Mouse (Mus musculus) 416B (cell line): ENCODE data around the gene Grap2.

ENCODE experiments used
- DNase-seq: peaks from one replicate; pipeline ENCODE4 v3.0.0; 2011; ENCODE audit warnings: low read depth

The Grap2 gene

GRCm38 (mm10) chr15:80572291-80572690, at the start of gene Grap2:
Gene Grap2, plus strand, starts transcription at chr15:80572594.
- peak; percentile 74 for DNase-seq

- no peak for DNase-seq
Measured at GRCm38 (mm10) chr15:80529955-80530869, 42.2 kb upstream of the Grap2 start.

GRCm38 (mm10) chr15:80531026-80531425, 41.4 kb upstream of the Grap2 start:
- no peak for DNase-seq

DNA sequence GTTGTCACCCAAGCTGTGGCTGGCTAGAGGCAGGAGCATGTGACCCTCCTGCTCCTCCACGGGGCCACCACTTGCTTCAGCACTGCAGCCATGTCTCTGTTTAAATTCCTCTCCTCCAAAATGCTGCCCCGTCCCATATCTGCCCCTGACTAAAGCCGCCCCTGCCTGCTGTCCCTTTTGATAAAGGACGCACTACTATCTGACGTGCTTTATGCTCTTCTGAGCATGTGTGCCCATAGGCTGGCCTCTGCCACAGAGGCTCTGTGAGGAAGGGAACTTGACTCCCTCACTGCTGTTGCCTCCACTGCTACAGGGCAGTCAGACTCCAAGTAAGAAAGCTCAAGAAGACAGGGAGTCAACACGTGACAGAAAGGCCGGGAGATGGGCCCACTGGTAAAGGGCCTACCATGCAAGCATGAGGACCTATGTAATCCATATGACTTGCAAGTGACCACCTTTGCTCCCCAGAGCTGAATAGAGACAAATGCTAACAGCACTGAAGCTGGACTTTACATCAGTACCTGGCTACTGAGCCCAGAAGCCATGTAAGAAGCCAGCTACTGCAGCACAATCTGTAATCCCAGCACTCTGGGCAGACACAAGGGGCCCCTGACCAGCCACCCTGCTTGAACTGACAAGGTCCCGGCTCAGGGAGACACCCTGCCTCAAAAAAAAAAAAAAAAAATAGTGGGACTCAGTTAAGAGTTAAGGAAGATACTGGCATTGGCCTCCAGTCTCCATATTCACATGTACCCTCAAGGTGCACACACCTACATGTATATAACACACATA, 39.9 kb upstream of the Grap2 start:
- DNase-seq = no peak

GRCm38 (mm10) chr15:80533274-80533673, 39.1 kb upstream of the Grap2 start:
- no peak for DNase-seq

DNA sequence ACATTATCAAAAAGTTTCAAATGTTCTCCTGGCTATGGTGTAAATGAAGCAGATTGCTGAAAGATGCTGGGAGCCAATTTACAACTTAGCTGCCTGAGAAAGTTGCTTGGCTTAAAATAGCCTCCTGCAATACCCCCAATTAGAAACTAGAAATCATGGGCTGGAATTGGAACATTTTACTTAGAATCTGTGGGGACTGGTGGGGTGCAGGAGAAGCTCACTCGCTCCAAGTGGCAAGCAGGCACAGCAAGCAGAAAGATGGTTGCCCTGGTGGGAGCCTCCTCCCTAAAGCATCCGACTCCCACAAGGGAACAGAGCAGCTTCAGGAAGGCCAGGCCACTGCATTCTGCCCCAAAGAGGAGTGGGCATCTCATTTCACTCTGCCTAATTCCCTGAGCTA, 36.3 kb upstream of the Grap2 start:
- no peak for DNase-seq

- no peak for DNase-seq
Measured at GRCm38 (mm10) chr15:80538075-80538474, 34.3 kb upstream of the Grap2 start.

DNA sequence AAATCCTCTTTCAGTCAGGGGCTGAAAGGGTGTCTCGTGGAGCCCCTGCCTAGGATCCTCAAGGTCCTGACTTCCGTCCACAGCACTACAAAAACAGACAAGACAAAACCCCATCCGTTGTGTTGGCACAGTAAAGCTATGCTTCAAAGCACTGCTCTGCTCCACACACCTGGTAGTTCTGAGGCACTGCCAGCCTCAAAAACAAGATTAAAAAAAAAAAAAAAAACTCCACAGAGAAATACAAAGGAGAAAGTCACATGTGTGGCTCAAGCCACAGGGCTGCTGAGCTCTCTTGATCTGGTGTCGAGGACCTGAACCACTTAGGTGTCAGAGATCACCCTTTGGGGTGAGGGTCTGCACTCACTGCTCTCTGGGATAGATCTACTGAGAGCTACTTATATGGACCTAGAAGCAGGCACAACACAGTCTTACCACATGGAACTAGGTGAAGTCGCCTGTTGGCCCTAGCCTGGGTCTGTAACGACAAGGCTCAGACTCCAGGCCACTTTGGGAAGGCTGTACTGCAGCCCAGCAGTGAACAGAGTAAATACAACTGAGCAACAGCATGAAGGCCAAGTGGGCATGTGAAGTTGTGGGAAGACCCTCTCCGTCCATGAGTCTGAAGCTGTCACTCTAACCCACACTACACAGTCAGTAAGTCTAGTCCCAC, 33.6 kb upstream of the Grap2 start:
- DNase-seq = no peak

DNA sequence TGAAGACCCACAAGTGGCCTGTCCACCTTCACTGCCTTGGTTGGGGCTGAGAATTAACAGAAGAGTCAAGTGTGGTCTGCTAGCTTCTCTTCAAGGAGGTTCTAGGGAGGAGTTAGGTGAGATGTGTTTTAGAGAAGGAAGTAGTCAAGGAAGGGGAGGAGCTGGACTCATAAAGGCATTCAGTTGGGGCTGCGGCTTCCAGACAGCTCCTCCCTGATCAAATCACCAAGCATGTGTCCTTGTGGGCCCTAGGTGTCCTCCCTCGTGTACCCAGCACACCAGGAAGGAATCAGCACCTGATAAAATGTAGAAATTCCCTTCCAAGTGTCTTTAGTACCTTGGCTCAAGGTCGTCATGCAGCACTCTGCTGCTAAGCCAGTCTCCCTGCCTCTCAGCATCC, 28.3 kb upstream of the Grap2 start:
- DNase-seq = peak; percentile 46

DNA sequence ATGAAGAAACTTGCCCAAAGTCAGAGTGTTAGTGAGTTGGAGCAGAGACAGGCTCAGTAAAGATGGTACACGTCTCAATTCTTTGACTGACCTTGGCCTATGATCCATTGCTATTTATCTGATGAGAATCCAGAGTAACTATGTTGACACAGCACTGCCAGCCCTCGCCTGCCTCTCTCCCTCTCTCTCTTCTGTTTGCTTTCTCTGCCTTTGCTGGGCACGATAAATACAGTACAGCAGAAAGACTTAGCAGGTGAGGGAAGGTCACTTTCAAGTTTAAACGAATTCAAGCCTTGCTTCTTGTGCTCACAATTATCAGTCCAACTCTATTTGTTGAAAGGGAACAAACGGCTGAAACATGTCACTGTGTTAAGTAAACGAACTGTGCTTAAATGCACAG, 27.0 kb upstream of the Grap2 start:
- no peak for DNase-seq

DNA sequence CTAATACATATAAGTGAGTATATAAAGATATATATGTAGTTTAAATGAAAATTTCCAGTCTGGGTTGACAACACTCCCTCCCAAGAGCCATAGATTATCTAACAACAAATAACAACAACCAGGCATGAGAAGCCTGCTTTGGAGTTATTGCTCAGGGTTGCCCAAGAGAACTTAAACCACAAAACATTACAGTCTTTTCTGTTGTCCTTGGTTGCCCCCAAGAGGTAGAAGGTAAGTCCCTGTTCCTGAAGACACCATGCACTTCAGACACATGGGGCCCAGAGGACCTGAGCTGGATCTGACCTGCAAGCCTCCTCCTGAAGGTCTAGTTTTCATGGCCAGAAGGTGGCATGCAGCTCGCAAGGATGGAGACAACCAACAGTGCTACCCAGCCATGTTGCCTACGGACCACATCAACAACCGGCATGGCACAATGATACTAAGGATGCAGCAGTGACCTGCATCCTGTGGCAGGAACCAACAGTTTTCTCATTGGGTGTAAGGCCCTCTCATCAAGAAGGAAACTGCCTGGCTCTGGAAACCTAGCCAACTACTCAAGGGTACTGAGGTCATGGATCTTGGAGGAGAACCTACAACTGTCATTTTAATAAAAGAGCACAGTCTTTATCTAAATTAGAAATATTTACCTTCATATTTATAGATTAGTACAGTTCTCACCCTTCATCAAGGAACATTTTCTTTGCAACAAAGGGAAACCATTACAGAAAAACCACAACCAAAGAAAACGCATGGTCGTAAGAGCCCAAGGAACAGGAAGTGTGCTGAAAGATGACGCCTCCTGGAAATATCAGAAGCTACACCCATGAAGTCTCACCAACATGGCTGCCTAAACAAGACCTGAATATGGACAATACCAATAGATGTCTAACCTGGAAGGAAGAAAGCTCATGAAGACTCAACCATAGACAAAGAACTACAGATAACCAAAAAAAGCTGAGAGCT, 17.3 kb upstream of the Grap2 start:
- peak; percentile 68 for DNase-seq

DNA sequence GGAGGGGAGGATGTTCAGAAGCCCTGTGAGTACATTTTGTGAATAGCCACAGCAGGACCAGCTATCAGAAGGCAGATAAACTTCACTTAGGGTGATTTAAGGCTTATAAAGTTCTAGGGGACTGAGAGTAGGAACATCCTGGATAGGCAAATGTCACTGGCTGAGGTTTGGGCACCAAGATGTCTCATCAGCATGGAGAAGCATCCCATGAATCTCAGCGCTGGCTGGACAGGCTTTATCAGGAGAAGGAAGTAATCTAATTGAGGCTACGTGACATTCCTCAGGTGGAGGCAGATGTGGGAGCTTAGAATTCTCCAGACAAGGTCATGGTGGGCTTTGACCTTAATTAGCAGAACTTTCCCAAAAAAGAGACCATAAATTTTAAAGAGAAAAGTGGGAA, 16.4 kb upstream of the Grap2 start:
- no peak for DNase-seq

GRCm38 (mm10) chr15:80557745-80558144, 14.6 kb upstream of the Grap2 start:
- peak; percentile 23 for DNase-seq

DNA sequence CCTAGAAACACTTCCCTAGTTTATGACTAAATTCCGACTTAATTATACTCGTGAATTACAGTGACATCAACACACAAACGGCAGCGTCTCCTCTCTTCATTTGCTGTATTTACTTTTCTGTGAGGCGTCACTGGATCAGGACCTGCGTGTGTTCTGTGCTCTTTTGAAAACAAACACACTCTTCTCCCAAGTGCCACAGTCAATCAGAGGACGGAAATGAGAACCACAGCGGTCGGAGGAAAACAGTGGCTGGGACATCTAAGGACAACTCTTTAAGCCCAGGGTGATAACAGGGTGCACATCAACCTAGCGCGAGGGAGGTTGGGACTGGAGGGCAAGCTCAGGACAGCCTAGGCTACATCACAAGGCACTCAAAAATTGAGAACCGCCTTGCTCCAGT, 12.9 kb upstream of the Grap2 start:
- no peak for DNase-seq

DNA sequence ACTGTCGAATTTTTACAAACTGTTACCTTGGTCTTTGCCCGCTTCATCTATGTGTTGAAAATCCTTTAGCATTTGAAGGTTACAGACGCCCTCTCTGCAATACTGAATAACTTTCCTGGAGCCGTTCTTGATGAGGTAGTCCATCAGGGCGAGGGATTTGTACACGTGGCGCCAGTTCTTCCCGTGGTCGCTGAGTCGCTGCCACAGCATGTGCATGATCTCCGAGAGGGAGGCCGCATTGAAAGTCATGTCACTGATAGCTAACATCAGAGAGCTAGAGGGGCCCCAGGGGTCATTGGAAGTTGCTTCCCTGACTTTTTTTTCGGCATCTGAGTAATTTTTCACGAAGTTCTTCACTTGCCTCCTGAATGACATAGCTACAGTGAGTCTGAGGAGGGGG, 12.4 kb upstream of the Grap2 start:
- peak; percentile 42 for DNase-seq

DNA sequence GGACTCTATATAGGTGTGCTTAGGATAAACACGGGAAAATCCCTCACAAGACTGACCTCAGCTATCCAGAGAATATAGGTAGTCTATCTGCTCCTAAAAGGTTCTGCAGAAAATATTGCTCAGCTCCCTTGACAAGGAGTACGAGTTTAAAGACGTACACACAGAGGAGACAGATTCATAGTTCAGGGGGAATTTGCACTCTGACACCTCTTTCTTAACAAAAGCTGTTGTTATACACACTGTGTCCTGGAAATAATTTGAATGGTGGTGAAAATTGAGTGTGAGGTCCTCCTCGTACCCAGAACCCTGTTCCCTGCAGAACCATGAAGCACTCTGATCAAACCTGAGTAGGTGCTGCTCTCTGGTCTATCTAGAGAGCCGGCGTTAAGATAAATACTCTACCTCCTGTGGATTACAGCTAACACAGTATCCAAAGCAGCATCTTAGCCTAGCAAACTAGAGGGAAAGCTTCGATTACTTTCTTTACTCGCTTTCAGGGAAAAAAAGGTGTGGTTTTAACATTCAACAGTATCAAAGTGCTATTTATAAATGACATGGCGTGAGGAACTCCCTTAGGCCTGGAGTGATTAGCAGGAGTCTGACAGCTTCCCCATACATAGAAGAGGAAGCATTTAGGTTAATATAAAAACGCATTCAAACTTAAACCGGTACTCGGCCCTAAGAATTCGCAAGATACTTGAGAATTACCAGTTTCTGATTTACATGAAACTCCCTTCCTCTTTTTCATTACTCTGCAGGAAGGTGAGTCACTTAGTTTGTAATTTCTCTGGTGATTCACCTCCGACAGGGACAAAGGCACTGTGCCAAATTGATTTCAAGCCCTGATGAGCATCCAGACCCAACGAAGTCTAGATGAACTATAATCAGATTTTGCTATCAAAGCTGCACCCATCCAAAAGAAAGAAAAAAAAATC, 11.5 kb upstream of the Grap2 start:
- peak; percentile 96 for DNase-seq

DNA sequence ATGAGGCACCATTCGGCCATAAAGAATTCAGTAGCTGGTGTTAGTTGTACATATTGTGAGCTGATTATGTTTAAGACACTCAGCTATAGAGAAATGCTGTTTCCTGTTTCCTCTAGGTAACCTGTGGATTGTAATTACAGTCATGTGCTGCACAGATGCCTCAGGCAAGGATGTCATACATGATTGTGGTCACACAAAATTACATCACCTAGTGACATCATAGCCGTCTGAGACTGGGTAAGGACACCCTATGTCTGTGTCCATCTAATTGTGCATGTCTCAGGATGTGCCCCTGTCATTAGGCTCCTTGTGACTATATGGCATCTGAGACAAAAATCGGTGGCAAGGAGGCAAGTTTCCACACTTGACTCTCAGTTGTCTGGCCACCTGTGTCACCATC, 9.9 kb upstream of the Grap2 start:
- peak; percentile 51 for DNase-seq

- peak; percentile 50 for DNase-seq
Measured at GRCm38 (mm10) chr15:80563634-80564208, 8.7 kb upstream of the Grap2 start.

GRCm38 (mm10) chr15:80565106-80565665, 7.2 kb upstream of the Grap2 start, which contains the start of gene Enthd1:
Gene Enthd1, minus strand, starts transcription at chr15:80565156.
- peak; percentile 22 for DNase-seq
